Mouse (Mus musculus) activated CD4-positive, CD25-positive, alpha-beta regulatory T cell, adult 4 months (primary cell): Measurements from ENCODE around the gene Ankrd33b. TPM values are rescaled to one million over a fixed set of nuclear protein-coding genes. Genes with fewer than 3 reads are reported as not detected.

ENCODE experiments used
- ATAC-seq: one replicate; pipeline ENCODE4 v1.8.0; 2017
- polyA plus RNA-seq, 2 experiments: library from polyadenylated mRNA; unstranded; fragments of 100-300 nt; shearing (Covaris generic); gene quantifications; one replicate each; pipeline ENCODE4 v1.2.1; 2017

Gene Ankrd33b
- polyA plus RNA-seq, 2 experiments from 2014 or later: 0.71 TPM; not detected in 1

DNA sequence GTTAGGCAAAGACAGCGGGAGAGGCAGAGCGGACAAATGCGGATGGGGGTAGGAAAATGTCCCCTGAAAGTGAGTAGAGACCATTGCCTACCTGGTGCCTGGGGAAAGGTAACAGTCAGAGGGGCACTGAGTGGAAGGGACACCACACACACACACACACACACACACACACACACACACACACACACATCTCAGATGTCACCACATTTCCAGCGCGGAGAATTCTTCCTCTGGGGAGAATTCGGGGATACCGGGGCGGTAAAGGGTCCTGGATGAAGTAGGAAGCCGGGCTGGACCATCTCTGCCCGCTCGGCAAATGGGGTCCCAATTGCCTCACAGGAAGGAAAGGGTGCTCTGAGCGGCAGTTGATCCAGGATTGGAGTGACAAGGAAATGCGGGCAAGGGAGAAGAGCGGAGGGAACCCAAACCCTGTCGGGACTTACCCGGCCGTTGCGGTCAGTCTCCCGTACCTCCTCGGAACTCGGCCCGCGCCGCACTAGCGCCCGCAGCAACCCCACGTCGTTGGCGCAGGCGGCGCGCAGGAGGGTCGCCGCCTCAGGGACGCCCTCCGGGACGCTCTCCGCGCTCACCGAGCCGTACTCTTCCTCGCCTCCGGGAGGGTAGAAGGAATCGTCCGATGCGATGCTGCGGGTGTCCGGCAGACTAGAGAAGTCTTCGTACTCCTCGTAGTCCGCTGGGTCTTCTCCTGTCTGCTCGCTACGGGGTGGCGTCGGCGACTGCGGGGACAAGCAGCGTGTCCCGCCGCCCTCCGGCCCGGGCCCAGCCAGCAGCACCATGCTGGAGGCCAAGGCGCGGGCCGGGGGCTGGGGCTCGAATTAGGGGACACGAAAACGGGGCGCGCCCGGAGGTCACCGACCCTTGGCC, 688 bp downstream of the Ankrd33b start:
- no peak for ATAC-seq

DNA sequence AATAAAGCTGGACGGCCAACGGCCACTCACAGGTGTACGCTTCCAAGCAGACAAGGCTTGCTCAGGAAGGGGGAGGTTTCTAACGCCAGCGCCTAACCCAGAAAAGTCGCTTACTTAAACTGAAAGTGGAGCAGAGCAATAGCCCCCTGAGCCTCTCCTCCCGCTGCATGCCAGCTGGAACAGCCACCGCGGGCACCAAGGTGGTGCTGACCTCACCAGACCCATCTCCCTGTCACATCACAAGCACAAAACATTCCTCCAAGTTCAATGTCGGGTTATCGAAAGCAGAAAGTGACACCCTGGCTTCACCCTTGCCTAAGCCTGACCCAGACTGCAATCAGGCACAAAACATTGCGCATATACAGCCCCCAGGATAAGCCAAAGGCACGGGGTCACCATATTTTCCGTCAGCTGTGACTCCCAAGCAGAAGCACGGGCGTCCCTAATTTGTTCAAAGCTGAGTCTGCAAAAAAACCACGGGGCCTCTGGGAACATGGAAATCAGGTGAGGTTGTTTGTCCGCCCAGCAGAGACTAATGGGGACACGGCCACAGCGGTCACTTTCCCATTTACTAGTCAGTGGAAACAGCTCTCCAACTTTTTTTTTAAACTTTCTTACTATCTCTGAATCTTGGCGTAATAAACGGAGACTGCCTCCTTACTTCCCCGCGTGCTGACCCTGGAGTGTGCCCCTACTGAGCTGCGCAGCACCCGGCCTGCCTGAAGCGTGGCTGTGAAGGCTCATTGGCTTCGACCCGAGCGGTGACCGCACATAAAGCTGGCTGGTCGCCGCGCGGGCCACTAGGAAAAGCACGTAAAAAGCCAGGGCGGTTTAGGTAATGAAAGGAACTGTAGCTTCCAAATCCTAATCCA, 1.6 kb downstream of the Ankrd33b start:
- ATAC-seq: no peak

DNA sequence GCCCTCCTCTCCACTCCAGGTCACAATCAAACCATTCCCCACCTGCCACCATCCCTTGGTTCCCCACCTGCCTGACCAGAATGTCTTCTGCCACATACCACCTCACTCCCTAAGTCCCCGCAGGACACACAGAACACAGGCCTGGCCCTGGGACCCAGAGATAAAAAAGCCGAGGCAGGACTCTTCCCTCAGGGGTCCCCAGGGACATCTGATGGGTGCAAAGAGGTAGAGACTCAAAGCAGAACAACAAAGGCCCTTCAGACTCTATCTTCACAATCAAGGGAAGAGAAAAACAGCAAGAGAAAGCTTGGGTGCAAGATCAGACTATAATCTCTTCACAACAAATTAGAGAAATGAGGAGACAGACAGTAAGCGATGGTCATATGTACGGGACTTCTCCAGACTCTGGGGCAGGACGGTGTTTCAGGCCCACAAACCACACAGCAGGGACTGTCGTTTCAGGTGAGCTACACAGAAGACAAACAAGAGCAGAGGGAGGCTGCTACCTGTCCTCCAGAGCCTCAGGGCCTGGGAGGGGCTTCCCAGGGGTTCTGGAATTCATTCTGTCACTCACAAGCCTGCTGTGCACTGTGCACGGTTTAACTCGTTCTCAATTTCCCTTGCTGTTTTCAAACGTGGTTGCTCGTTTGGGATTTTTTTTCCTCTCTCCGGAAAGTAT, 2.3 kb downstream of the Ankrd33b start:
- ATAC-seq: no peak

DNA sequence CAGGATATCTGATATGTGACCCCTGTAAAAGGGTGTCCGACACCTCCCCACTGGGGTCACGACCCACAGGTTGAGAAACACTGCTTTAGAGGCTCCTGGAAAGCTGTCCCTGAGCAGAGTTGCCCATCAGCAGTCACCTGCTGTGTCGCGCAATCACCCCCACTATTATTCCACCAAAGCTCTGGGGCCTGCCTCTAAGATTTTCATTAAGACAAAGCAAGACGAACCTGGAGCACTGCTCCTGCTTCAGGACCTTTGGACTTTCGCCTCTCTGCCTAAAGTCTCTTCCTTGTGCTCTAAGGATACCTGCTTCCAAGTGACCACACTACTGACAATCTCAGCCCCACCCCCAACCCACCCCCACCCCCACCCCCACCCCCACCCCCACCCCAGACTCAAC, 3.1 kb downstream of the Ankrd33b start:
- no peak for ATAC-seq

DNA sequence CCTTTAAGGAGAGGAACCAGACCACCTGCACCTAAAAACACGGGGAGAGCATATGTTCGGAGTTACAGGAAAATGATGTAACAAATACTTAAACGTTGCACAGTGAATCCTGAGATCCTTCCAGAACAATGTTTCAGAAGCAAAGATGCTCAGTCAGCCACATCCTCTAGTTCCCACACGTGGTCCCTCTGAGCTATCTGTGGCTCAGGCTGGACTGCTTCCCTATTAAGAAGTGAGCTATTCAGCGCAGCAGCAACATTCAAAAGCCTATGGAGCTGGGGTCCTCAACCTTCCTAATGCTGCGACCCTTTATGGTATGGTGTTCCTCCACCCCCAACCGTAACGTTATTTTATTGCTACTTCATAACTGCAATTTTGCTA, 3.6 kb downstream of the Ankrd33b start:
- no peak for ATAC-seq

DNA sequence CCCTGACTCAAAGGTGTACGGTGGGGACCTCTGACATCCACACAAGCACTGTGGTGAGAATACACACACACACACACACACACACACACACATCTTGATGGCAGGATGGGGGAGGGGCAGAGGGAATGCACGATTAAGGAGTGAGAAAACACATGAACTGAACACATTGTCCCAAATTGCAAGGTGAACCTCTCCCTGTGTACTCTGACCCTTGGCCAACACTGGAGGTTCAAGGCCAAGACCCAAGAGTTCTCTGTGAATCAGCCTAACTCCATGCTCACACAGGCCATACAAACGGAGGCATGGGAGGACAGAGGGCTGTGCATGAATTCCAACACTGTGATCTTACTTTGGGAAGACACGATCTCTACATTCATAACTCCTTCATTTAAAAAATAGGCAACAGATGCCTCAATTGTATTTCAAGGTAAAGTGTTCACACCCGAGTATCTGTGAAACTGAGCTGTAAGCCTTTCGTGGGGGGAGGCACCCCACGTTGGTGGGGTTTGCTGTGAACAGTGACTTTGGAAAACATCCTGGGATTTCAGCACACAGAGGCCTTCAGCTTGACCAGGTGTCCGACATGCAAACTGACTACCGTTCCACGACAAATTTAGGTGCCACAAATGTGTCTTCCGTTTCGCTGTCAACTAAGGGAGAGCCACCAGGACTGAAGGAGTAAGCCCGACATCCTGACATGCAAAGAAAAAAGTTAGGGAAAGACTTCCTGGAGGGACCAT, 4.1 kb downstream of the Ankrd33b start:
- no peak for ATAC-seq

DNA sequence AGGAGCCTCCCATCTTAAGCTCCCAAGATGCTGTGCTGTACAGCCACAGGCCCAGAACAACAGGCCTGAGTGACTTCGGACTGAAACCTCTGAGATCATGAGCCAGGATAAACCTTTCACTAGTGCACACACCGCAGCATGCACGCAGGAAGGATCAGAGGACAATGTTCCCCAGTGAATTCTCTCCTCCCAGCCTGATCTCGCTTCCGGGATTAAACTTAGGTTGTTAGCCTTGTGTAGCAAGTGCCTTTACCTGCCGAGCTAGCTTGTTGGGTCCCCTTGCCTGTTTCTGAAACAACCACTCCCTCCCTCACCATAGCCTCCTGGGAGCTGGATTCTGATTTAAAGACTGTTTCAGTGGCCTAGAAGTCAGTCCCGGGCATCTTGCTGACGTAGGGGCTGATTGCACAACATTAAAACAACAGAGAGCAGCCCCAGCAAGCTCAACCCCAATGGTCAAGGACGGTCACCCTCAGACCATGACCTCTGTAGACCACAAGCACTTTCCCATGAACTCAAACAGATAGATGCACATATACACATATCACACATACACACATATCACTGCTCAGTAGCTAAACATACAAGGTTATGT, 6.2 kb downstream of the Ankrd33b start:
- no peak for ATAC-seq

DNA sequence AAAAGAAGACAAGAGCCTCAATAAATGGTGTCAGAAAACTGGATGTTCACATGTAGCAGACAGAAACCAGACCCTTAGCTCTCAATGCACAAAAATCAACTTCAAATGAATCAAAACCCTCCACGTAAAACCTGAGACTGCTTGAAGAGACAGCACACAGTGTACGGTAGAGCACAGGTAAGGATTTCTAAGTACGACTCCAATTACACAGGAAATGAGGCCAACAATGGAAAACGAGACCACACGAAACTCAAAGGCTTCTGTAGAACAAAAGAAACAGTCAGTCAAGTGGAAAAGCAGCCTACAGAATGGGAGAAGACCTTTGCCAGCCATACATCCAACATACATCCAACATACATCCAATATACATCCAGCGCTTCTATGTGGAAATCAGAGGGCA, 6.9 kb downstream of the Ankrd33b start:
- no peak for ATAC-seq

DNA sequence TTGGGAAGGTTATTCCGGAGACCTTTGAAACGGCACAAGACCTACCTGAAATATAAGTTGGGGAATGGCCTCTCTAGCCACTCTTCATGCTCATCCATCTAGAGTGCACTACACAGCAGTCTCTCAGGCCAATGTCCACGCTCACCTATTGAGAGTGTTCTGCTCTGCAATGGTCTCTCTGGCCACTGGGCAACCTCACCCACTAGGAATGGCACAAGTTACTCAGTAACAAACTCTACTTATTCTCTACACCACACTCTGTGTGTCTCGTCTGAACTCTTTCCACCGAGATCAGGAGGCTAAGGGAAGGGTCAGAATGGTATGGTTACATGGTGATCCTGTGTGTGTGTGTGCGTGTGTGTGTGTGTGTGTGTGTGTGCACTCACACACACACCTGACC, 7.7 kb downstream of the Ankrd33b start:
- no peak for ATAC-seq

DNA sequence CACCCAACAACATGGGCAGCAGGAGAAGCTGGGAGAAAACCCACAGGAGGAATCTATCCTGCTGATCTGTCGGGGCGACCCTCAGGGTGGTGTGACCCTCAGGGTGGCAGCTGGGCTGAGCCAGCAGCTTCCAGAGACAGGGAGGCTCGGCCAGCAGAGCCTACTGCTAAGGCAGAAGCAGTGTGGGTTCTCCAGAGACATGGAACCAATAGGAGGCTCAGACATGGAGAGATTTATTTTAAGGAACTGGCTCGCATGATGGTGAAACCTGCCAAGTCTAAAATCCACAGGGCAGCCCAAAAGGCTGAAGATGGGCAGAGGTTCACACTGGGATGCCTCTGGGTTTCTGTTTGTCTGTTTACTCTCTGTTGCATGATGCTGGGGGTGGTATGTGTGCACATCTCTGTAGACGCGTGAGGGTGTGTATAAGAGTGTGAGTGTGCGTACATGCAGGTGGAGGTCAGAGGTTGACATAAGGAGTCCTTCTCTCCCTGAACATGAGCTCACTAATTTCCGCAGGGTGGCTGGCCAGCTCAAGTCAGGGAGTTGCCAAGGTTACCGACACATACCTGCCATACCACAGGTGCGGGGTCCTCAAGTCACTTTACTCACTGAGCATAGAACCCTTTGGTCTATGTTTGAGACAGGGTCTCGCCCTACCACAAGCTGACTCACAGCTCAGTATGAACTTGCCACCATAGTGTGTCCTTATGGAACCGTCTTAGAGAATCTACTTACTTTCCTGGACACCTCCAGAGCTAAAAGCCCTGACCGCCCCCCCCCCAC, 14.8 kb downstream of the Ankrd33b start:
- ATAC-seq: no peak

DNA sequence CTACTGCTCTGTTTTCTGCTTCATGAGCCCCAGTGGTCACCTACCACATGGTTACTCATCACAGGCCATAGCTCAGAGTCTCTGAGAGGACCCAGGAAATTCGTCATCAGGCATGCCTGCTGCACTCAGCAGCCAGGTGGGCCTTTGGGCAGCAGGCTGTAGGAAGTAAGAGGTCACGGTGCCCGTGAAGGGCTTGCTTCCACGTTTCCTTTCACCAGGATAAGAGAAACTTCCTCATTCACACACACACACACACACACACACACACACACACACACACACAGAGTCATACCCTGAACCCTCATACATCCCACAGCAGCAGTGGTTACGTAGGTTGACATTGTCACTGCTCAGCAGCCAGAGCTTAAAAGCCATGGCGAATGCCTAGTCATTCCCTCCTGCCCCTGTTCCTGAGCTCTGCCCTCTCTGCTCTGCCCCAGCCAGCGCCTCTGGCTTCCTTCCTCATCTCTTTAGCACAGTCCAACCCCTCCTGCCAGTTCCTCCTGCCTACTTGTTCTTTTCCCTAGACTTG, 17.6 kb downstream of the Ankrd33b start:
- no peak for ATAC-seq

DNA sequence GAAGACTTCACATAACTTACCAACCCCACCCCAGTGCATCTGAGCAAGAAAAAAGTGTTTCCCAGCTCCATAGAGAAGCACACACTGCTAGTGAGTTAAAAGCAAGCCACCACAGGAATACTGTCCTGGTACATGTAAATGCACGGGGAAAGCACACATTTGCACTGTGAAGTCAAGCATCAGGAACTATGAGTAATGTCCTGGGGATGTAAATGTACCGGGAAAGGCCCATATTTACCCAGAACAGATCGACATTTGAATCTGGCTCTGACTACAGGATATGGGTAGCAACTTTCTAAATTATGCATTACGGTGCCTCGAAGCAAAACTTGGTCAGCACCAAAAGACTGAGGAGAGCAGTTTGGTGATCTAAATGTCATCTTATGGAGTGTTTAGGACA, 18.5 kb downstream of the Ankrd33b start:
- ATAC-seq: no peak

DNA sequence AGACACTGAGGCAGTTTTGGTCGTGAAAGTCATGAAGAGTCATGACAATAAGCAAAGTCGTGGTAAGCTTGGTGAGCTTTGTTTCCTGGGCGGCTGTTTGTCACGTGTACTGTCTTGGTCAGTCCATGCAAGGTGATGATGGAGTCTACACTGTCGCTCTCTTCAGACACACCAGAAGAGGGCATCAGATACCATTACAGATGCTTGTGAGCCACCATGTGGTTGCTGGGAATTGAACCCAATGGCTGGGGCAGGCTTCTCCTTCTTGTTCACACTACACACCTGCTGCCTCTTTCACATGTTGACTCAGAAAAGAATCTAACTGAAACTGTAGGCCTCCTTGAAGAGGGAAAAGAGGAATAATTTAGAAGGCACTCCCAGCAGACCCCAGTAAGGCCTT, 19.3 kb downstream of the Ankrd33b start:
- no peak for ATAC-seq

DNA sequence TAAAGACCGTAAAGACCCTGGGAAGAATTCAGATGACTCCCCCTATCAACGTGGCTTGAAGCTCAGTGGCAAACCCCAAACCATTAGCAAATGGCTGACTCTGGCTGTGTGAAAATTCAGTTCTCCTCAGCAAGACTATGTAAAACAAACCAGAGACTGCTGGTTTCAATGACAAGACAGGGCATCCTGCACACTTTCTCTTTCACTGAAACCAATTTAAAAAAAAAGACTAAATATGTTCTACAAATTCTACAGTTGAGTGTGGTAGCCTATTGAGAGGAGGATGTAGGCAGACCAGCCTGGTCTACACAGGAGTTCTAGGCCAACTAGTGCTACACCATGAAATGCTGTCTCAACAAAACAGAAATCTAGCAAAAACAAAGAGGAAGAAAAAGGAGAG, 21.0 kb downstream of the Ankrd33b start:
- ATAC-seq: no peak

DNA sequence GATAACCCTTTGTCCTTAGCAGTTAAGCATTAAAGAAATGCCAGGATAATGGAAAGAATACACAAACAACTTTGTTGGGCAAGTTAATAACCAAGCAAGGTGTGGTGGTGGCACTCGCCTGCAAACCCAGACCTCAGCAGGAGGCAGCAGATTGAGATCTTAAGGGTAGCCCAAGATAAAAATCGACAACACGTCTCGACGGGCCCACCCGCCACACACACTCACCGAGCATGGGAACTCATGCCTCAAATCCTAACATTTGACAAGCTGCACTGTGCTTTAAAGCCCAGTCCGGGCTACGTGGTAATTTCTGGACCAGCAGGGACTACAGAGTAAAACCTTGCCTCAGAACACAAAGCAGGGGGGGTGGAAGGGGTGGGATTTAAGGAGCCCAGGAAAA, 22.2 kb downstream of the Ankrd33b start:
- no peak for ATAC-seq

DNA sequence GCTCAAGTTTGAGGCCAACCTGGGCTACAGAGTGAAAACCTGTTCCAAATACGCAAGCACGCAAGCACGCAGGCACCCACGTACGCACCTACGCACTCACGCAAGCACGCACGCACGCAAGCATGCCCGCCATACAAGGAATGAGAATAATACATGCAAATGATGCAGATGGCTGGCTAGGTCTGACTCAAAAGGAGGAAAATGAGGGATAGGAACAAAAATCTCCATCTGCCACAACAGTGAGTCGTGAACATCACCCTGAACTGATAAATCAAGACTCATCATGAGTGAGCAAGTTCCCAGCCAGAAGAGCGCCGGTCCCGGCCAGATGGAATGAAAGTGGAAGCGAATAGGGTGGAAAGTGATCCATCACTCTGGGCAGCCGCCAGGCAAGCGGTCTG, 22.7 kb downstream of the Ankrd33b start:
- no peak for ATAC-seq

DNA sequence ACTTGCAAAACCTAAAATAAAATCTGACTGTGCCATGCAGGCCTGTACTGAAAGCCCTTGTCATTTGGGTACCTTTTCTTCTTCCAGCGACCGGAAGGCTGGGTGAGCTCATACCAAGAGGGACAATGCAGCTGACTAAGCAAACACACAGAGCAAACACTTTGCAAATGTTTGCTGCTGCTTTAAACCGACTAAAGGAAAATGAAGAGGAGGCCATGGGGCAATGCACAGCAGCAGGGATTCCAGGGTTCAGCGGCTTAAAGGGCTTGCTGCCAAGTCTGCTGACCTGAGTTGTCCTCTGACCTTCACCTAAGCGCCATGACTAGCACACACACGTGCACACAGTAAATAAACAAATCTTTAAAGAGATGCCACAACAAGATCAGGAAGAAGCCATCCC, 23.9 kb downstream of the Ankrd33b start:
- no peak for ATAC-seq

DNA sequence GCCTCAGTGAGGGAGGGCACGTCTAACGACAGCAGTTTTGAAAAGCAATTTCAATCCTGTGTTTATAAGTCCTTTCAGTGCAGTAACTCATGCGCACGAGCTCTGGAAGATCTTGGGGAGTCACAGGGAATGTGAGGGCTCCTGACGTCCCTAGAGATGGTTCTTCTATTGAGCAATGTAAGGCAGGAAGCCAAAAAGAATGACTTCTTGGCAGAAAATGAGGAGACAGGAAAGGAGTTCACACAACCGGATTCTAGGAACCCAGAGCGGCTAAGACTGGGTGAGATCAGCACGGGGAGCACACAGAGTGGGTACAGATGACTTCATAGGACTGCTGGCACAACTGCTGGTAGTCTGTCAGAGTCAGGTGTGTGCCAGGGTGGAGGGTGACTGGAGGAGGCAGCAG, 25.0 kb downstream of the Ankrd33b start:
- no peak for ATAC-seq

DNA sequence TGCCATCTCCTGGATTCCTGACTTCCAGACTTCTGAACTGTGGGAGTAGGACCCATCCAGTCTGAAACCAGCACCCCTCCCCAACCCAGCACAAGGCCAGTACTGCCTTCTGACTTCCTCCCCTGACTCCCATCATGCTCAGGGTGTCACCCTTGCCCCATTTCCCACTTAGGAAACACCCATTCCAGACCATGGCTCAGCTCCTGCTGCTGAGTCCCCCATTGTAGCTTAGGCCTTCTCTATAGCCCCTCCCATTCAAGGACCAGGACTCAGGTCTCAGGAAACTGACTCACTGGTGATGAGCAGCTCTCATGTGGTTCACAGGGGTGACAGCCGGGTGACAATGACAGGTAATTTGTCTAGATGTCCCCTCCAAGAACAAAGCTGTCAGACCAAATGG, 25.5 kb downstream of the Ankrd33b start:
- ATAC-seq: no peak

DNA sequence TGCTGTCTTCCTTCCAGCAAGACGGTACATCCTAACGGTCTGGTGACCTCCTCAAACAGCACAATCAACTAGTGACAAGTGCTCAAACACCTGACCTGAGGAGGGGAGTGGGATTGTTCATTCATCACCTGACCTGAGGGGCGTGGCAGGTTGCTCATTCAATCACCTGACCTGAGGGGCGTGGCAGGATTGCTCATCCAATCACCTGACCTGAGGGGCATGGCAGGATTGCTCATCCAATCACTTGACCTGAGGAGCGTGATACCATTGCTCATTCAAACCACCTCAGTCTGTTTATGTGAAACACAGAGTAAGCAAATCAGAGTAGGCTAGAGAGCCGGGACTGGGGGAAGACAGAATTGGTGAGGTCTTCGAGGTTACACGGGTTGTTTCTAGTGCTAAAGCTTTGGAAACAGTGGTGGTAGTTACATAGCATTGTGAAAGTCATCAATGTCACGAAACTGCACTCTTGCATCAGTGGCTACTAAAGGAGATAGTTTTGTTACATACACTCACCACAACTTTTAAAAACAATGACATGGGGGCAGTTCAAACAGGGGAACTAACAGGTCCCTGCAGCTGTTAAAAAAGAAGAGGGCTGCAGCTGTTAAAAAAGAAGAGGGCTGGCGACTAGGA, 28.8 kb downstream of the Ankrd33b start:
- ATAC-seq: no peak

DNA sequence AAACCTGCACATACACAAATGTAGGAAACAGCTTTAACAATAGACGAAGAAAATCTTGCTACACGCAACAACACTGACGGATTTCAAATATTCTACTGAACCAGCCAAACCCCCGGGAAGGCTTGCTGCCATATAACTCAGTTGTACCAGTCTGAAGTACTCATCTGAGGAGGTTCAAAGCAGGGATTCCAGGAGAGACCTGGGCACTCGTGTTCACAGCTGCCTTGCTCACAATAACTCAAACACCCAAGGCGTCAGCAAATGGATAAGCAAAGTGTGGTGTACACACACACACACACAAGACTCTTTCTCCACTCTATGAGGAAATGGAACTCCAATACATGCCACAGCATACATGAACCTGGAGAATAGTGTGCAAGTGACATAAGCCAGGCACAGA, 29.5 kb downstream of the Ankrd33b start:
- no peak for ATAC-seq
